Mouse (Mus musculus) ES-E14 (cell line): Measurements from ENCODE around the gene Gm7029.

ENCODE experiments used
- MAFK ChIP-seq: IDR thresholded peaks from 2 replicates; pipeline ENCODE4 v1.6.1; 2014; ENCODE audit warnings: mild to moderate bottlenecking, low read depth, low read length, inconsistent platforms; ENCODE audit not compliant: insufficient read depth
- ZC3H11A ChIP-seq: IDR thresholded peaks from 2 replicates; pipeline ENCODE4 v1.6.1; 2012; ENCODE audit warnings: low read depth, mild to moderate bottlenecking, inconsistent platforms, low read length, borderline replicate concordance

DNA sequence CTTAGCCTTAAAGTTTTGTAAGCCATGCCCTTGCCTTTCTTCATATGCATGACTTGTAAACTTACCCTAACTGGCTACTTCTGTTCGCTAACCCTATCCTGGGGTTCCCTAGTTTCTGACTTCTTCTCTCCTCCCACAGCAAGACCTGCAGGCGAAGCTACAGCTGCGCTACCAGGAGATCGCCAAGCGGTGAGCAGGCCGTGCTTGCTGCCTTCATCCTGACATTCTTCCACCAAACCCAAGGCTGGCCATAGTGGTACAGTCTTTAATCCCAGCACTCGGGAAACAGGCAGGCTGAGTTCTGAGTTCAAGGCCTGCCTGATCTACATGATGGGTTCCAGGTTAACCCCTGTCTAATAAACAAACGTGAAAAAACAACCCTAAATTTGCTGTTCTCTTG, 48.2 kb upstream of the Gm7029 start:
- TF ChIP-seq ZC3H11A: no peak
- no peak for TF ChIP-seq MAFK
